Comparison of ENCODE assay signal across 26 mouse cellular contexts in genomic region chr11:60790472-60790871, GRCm38 (mm10). TPM values are rescaled to one million over a fixed set of nuclear protein-coding genes. Genes with fewer than 3 reads are reported as not detected.
DNase-seq lines count a peak whose midpoint lies in the region; ATAC-seq lines count a peak whose summit lies in the region.
"Had no signal": no experiment of that assay in that cellular context is flagged by ENCODE, and none has a peak within 500 bp of the region (broad histone marks: within the 10 kb centered on the region; RNA-seq: fewer than 3 reads in every experiment).

No protein-coding gene starts in this region.

- H3K27me3 ChIP-seq in heart, embryonic 11.5 days (ENCODE audit: control insufficient read depth, insufficient read depth, low read length): no peaks in the 10 kb centered on the region
- H3K27me3 ChIP-seq: CH12.LX; embryonic facial prominence, embryonic 13.5 days; embryonic facial prominence, embryonic 15.5 days; forebrain, embryonic 12.5 days had no signal

- no peak overlapping the region for H3K4me2 ChIP-seq in heart, embryonic 11.5 days
- H3K4me2 ChIP-seq: embryonic facial prominence, embryonic 13.5 days; embryonic facial prominence, embryonic 15.5 days; forebrain, embryonic 12.5 days had no signal

- DNase-seq in heart, adult 11 months: peak; percentile 68
- peak; percentile 52 for DNase-seq in kidney, adult 9 months
- no peak for DNase-seq in kidney, postnatal 25 days
- DNase-seq in NIH3T3 (ENCODE audit: low read depth): peak; percentile 26
- DNase-seq: adrenal gland, adult 2 months; adrenal gland, postnatal 10 days; adrenal gland, postnatal 25 days; B cell, adult 2 months; cerebellum, adult 11 months; cerebellum, adult 18-20 months; cerebellum, adult 8-10 months; cerebellum, adult 9-11 months; cerebellum, postnatal 14 days; cerebellum, postnatal 36 days; embryo, embryonic 11 days; forebrain, postnatal 0 days had no signal

- H3K27ac ChIP-seq in heart, embryonic 11.5 days (ENCODE audit: low read depth, low read length): no peak overlapping the region
- H3K27ac ChIP-seq: embryonic facial prominence, embryonic 13.5 days; embryonic facial prominence, embryonic 15.5 days; forebrain, embryonic 10.5 days; forebrain, embryonic 12.5 days had no signal

- no peak overlapping the region for H3K9ac ChIP-seq in heart, embryonic 11.5 days (ENCODE audit: low read depth, low read length)
- H3K9ac ChIP-seq: embryonic facial prominence, embryonic 13.5 days; embryonic facial prominence, embryonic 15.5 days; forebrain, embryonic 12.5 days; forebrain, postnatal 0 days had no signal

- ATAC-seq in heart, embryonic 11.5 days (replicated peaks; ENCODE audit: insufficient number of reproducible peaks, low FRiP score, low TSS enrichment): no peak
- ATAC-seq: CD4-positive, CD25-positive, alpha-beta regulatory T cell, adult 4 months; forebrain, embryonic 14.5 days; forebrain, postnatal 0 days had no signal

- H3K4me1 ChIP-seq in heart, embryonic 11.5 days (ENCODE audit: control insufficient read depth, insufficient read depth, low read length): 0 out of 2 replicates have a peak, but pooled peaks cover 4% of the 10 kb centered on the region
- H3K4me1 ChIP-seq: embryonic facial prominence, embryonic 13.5 days; embryonic facial prominence, embryonic 15.5 days; forebrain, embryonic 12.5 days had no signal

- no peaks in the 10 kb centered on the region for H3K9me3 ChIP-seq in heart, embryonic 11.5 days (replicated peaks; ENCODE audit: control insufficient read depth, low read length)
- H3K9me3 ChIP-seq: embryonic facial prominence, embryonic 13.5 days; embryonic facial prominence, embryonic 15.5 days; forebrain, embryonic 10.5 days; forebrain, embryonic 12.5 days; G1E had no signal

- no peak overlapping the region for H3K4me3 ChIP-seq in heart, embryonic 11.5 days (ENCODE audit: low read depth, low read length)
- H3K4me3 ChIP-seq: embryonic facial prominence, embryonic 13.5 days; embryonic facial prominence, embryonic 15.5 days; erythroblast, embryonic 14.5 days; forebrain, embryonic 10.5 days; forebrain, embryonic 12.5 days had no signal

- peaks cover 27% of the 10 kb centered on the region for H3K36me3 ChIP-seq in heart, embryonic 11.5 days (ENCODE audit: control insufficient read depth, insufficient read depth, low read length)

- 77% methylated on average over 2 of the region's 2 CpGs for WGBS in heart, embryonic 11.5 days (ENCODE audit: insufficient replicate concordance)

RNA-seq across cellular contexts. Expression of gene Smcr8, which starts 13.1 kb away (rescaled TPM):
- 6.0 and 6.1 TPM in 2 replicates for polyA plus RNA-seq in heart, embryonic 11.5 days (2014; fragmentation: Nextera tagmentation; extraction: Ambion mirVana)

RNA-seq across cellular contexts. Expression of gene Top3a, which starts 13.3 kb away (rescaled TPM):
- polyA plus RNA-seq in heart, embryonic 11.5 days (2014; fragmentation: Nextera tagmentation; extraction: Ambion mirVana): 10.5 and 13.1 TPM in 2 replicates

RNA-seq across cellular contexts. Expression of gene Shmt1, which starts 21.0 kb away (rescaled TPM):
- polyA plus RNA-seq in heart, embryonic 11.5 days (2014; fragmentation: Nextera tagmentation; extraction: Ambion mirVana): 36.4 and 44.4 TPM in 2 replicates
- polyA plus RNA-seq: erythroblast, embryonic 14.5 days had no signal

RNA-seq across cellular contexts. Expression of gene Dhrs7b, which starts 40.0 kb away (rescaled TPM):
- polyA plus RNA-seq in heart, embryonic 11.5 days (2014; fragmentation: Nextera tagmentation; extraction: Ambion mirVana): 31.8 and 33.9 TPM in 2 replicates

Comparison
In these comparisons a context has a peak if more than half of its experiments do, and no peak if none do; other contexts are left out.
1. DNase-seq: peak in heart, adult 11 months (single experiment), kidney, adult 9 months (single experiment) and NIH3T3 (single experiment); none in kidney, postnatal 25 days (0 of 2).